Mouse (Mus musculus) embryonic facial prominence, embryonic 13.5 days (tissue): ENCODE measurements around the gene Itga2b. TPM values are rescaled to one million over a fixed set of nuclear protein-coding genes. Genes with fewer than 3 reads are reported as not detected.

Experiments
- ATAC-seq: fragments of 200-750 bp; cut with Nextera tagmentation; 2 replicates; pipeline ENCODE4 v1.8.0; 2017; ENCODE audit warnings: low read depth; ENCODE audit not compliant: insufficient number of reproducible peaks, insufficient read depth, low FRiP score, low TSS enrichment
- H3K27ac ChIP-seq: fragments of 300-500 bp; sonication (generic); 2 replicates; pipeline ENCODE4 v1.5.1; 2015; ENCODE audit warnings: moderate library complexity, mild to moderate bottlenecking, inconsistent platforms
- H3K27me3 ChIP-seq: fragments of 300-500 bp; sonication (generic); 2 replicates; pipeline ENCODE4 v1.6.1; 2015; ENCODE audit warnings: mild to moderate bottlenecking, inconsistent platforms
- H3K36me3 ChIP-seq: fragments of 300-500 bp; sonication (generic); 2 replicates; pipeline ENCODE4 v1.6.1; 2015; ENCODE audit warnings: mild to moderate bottlenecking, inconsistent platforms
- H3K4me1 ChIP-seq: fragments of 300-500 bp; sonication (generic); 2 replicates; pipeline ENCODE4 v1.6.1; 2015; ENCODE audit warnings: inconsistent platforms
- H3K4me2 ChIP-seq: fragments of 300-500 bp; sonication (generic); 2 replicates; pipeline ENCODE4 v1.6.1; 2015; ENCODE audit warnings: moderate library complexity, mild to moderate bottlenecking, inconsistent platforms
- H3K4me3 ChIP-seq: fragments of 300-500 bp; sonication (generic); 2 replicates; pipeline ENCODE4 v1.5.1; 2015; ENCODE audit warnings: mild to moderate bottlenecking, inconsistent platforms
- H3K9ac ChIP-seq: fragments of 300-500 bp; sonication (generic); 2 replicates; pipeline ENCODE4 v1.6.1; 2015; ENCODE audit warnings: mild to moderate bottlenecking, inconsistent platforms
- H3K9me3 ChIP-seq: fragments of 300-500 bp; sonication (generic); 2 replicates; pipeline ENCODE4 v1.6.1; 2016; ENCODE audit warnings: inconsistent platforms
- WGBS: fragments of 180-500 bp; shearing (Covaris S2); methylation state at CpG from one replicate; pipeline ENCODE4 v1.1.7; 2015; ENCODE audit warnings: mixed read lengths; 5-methylcytosine and 5-hydroxymethylcytosine counted together
- polyA plus RNA-seq: library from polyadenylated mRNA; unstranded; fragments of >200 nt; fragmentation: Nextera tagmentation; extraction: Ambion mirVana; gene quantifications from 2 replicates; pipeline ENCODE4 v1.2.1, GENCODE M21; 2015

Gene Itga2b
- polyA plus RNA-seq, 1 experiment from 2014 or later = 6.7 TPM

DNA sequence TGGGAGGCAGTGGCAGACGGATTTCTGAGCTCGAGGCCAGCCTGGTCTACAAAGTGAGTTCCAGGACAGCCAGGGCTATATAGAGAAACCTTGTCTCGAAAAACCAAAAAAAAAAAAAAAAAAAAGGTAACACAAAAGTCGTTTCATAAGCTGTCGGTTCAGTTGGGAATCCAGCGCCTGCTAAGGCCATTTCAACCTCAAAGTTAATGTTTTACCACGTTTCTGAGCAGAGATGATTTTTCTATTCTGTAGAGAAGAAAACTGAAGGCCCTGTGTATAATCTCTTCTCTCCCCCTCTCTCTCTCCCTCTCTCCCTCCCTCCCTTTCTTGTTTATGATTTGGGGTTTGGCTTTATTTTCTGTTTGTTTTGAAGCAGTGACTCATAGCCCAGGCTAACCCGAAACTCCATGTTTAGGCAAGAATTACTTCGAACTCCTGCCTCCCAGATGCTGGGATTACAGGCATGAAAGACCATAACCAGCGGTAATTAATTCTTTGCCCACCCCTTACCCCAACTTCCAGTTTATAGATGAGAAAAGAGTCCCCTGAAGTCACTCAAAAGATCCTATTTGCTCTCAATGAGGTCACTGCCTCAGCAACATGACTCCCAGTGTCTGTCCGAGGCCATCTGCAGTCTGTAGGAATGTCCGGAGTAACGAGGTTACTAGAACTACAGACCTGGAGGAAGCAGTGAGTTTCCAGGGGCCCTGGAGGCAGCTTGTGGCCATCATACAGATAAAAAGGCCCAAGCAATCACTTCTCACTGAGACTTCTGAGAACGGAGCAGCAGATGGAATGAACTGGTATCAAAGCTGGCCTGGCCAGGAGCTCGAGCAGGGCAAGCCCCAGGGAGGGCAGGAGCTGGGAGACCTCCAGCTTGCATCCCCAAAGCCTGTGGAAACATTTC lies 60.8 kb downstream of the Itga2b start:
- Histone ChIP-seq H3K27ac (peak overlapping the region; percentile 92), H3K4me3 (peak overlapping the region; percentile 84), H3K9ac (peak overlapping the region; percentile 88), H3K27me3 (no peaks in the 10 kb centered on the region), H3K4me2 (peak overlapping the region; percentile 94), H3K36me3 (peaks cover 11% of the 10 kb centered on the region), H3K4me1 (peaks cover 32% of the 10 kb centered on the region), H3K9me3 (no peaks in the 10 kb centered on the region)
- 33% methylated on average over 15 of the region's 15 CpGs for WGBS
- no peak for ATAC-seq

DNA sequence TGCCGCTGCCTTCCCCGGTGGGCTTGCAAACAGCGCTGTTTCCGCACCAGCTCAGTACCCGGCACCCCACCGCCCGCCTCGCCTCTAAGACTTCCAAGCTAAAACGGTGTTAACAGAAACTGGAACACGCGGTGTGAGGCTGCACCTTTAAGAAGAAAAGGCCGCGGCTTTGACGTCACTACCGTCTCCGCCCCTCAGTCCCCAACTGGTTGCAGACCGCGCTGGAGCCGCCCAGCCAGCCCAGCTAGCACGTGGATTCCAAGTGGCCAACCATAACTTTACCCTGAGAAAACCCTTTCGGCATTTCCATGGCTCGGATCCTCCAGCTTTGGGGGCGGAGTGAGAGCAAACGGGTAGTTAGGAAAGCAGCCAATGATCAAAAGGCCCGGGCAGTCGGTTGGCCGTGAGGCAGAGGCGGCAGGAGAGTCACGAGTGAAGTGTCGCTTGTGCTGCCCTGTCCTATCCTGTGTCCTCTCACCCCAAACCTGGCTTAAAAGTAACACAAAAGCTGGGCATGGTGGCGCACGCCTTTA lies 61.5 kb downstream of the Itga2b start:
- under 1% methylated on average over 32 of the region's 32 CpGs for WGBS
- Histone ChIP-seq H3K9me3 (no peaks in the 10 kb centered on the region), H3K36me3 (peaks cover 18% of the 10 kb centered on the region), H3K4me1 (peaks cover 32% of the 10 kb centered on the region), H3K9ac (peak overlapping the region; percentile 88), H3K4me2 (peak overlapping the region; percentile 94), H3K4me3 (peak overlapping the region; percentile 84), H3K27me3 (no peaks in the 10 kb centered on the region), H3K27ac (peak overlapping the region; percentile 92)
- ATAC-seq = peak; percentile 90

DNA sequence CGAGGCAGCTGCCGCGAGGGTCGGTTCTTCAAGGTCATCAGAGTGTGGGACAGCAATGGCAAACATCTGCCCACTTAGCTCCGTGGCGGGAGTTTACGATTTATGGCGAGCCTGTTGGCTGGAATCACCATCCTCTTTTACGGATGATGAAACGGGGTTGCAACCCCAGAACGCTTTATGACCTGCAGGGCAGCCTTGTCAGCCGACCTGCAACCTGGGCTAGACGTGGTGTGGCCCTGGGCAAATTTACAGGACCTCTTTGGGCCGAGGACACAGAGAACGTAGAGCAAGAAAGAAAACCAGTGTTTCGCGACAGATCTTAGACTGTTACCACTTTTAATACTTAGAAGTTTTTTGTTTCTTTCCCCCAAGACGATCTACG lies 62.1 kb downstream of the Itga2b start, which contains the start of gene Slc25a39:
TSS of gene Slc25a39 (minus strand) at position 113 of the 382 bp plus-strand sequence.
- Histone ChIP-seq H3K27ac (peak within 1 kb of the TSS; percentile 92), H3K9me3 (no peaks in the 10 kb centered on the region), H3K27me3 (no peaks in the 10 kb centered on the region), H3K4me3 (peak within 1 kb of the TSS; percentile 84), H3K4me1 (peaks cover 32% of the 10 kb centered on the region), H3K36me3 (peaks cover 24% of the 10 kb centered on the region), H3K9ac (peak within 1 kb of the TSS; percentile 88), H3K4me2 (peak within 1 kb of the TSS; percentile 94)
- ATAC-seq = no peak
- WGBS = under 1% methylated on average over 19 of the region's 19 CpGs

DNA sequence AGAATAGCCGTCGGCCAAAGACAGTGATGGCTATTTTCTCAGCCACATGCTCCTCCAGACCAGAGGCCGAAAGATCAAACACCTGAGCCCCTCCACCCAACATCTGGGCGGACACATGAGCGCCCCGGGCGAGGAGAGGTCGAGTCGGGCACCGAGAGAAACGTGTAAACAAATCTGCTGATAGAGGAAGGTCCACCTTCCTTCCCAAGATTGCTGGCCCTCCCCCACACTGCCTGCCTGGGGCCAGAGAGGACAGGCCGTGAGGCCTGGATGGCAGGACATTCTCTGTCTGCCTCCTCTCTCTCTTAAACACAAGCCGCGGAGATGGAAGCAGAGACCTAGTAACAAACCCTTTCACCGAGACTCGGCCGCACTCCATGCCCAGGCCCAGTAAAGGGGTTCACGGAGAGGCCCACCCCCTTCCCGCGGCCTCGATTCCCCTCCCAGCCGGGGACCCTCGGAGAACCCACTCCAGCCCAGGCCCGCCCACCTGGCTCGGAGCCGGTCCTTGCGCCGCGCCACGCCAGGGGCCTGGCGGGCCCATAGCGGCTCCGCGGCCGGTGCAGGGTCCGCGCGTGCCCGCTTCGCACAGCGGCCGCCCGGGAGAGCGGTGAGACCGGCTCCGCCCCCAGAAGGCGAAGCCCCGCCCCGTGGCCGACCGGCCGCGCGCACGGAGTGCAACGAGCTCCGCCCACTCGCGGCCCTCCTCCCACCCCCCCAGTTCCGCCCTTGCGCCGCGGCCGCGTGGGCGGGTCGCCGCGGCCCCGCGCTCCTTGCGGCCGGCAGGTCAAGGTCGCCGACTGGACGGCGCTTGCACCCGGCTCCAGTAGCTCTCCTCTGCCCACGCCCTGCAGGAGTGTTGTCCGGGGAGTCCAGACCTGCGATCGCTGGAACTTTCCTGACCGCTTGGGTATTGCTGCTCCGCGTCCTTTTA lies 62.8 kb downstream of the Itga2b start:
- peaks cover 30% of the 10 kb centered on the region for H3K36me3 ChIP-seq
- peak overlapping the region; percentile 94 for H3K4me2 ChIP-seq
- under 1% methylated on average over 73 of the region's 85 CpGs for WGBS
- ATAC-seq = peak; percentile 60; the same call in 1 of the 2 replicates
- peaks cover 6% of the 10 kb centered on the region for H3K27me3 ChIP-seq
- H3K9me3 ChIP-seq = no peaks in the 10 kb centered on the region
- peak overlapping the region; percentile 92 for H3K27ac ChIP-seq
- peaks cover 32% of the 10 kb centered on the region for H3K4me1 ChIP-seq
- H3K4me3 ChIP-seq = peak overlapping the region; percentile 84
- peak overlapping the region; percentile 88 for H3K9ac ChIP-seq

DNA sequence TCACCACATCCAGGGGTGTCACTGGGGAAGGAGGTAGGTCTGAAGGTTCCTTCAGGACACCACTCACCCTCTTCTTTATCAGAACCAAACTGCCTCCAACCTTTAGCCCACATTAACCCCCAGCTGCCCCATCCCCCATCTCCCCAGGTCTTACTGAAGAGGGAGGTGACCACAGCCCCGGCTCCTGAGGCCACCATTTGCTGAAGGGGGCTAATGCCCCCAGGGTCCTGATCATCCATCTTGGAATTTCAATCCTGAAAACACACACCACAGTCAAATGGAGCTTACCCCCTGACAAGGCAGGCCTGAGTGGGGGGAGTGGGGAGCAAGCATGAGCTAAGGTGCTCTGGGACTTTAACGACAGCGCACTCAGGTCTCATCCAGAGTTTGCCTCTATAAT lies 63.5 kb downstream of the Itga2b start:
- Histone ChIP-seq H3K36me3 (peaks cover 36% of the 10 kb centered on the region), H3K27ac (peak overlapping the region; percentile 92; the same call in 1 of the 2 replicates), H3K4me3 (peak overlapping the region; percentile 84), H3K9ac (peak overlapping the region; percentile 88), H3K27me3 (peaks cover 13% of the 10 kb centered on the region), H3K9me3 (no peaks in the 10 kb centered on the region), H3K4me1 (peaks cover 33% of the 10 kb centered on the region), H3K4me2 (peak overlapping the region; percentile 94)
- ATAC-seq = no peak
- WGBS = 11% methylated on average over 3 of the region's 3 CpGs

DNA sequence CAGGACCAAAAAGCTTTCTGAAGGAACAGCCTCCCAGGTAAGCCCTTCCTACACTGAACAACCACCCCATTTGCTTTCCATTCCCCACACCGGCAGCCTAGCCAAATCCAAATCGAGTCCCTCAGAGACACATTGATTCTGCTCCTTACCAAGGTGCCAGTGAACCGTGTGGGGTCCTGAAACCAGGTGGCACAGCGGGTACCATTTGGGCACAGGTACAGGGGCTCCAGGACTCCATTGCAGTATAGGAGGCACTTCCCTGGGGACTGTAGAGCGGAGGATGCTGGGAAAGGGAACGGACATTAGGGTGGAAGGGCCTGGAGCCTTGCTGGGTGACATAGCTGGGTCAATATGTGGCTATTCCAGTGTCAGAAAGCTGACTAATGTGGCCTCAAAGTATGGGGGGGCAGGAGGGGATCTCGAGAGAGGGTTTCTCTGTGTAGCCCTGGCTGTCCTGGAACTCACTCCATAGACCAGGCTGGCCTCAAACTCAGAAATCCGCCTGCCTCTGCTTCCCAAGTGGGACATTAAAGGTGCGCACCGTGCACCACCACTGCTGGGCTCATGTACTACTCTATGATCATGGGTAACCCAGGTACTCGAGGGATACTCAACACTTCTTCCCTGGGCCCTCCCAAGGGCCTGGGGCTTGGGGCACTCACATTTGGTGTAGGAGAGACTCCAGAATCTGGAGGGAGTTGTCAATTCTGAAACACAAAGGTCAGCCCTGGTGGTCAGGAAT lies 64.2 kb downstream of the Itga2b start:
- Histone ChIP-seq H3K4me1 (peaks cover 29% of the 10 kb centered on the region), H3K9me3 (no peaks in the 10 kb centered on the region), H3K27ac (no peak overlapping the region), H3K9ac (peak overlapping the region; percentile 88), H3K36me3 (peaks cover 36% of the 10 kb centered on the region), H3K27me3 (peaks cover 20% of the 10 kb centered on the region), H3K4me3 (peak overlapping the region; percentile 84), H3K4me2 (peak overlapping the region; percentile 94)
- WGBS = 84% methylated on average over 11 of the region's 11 CpGs
- no peak for ATAC-seq

DNA sequence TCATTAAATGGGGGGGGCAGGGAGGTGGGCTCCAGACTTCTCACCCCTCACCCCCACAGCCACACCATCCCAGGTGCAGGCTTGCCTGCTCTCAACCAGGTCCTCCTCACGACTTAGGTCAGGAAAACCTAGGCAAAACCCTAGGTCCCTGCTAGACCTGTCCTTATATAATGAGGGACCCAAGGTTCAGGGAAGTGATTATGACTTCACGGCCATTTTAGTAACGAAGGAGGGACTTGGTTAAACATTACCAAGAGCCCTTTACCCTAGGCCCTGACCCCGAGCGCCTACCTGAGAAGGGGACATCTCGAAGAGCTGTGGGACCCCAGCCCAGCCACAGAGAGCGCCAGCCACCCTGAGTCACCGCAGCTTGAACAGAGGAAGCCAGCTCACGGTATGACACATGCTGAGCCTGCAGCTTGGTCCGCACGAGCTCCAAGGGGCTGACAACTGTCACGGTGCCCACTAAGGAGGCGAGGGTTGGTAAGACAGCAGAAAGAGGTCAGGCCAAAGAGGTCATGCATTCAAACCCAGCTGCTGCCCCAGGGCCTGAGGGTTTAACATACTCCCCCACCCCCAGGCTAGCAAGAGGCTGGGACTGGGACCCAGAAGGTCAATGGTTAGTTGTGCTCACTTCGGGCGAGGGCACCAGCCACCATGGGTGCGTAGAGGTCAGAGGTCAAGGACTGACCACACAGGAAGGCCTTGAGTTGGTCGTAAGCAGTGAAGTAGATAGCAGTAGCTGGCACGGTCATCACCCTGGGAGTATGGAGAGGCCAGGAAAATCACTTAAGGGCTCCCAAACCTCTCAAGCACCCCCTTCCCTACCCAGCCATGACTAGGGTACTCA lies 65.5 kb downstream of the Itga2b start:
- peaks cover 36% of the 10 kb centered on the region for H3K36me3 ChIP-seq
- H3K4me3 ChIP-seq = no peak overlapping the region
- no peak overlapping the region for H3K4me2 ChIP-seq
- peaks cover 33% of the 10 kb centered on the region for H3K27me3 ChIP-seq
- no peaks in the 10 kb centered on the region for H3K9me3 ChIP-seq
- peaks cover 42% of the 10 kb centered on the region for H3K4me1 ChIP-seq
- 80% methylated on average over 18 of the region's 18 CpGs for WGBS
- H3K9ac ChIP-seq = no peak overlapping the region
- ATAC-seq = no peak
- H3K27ac ChIP-seq = no peak overlapping the region

DNA sequence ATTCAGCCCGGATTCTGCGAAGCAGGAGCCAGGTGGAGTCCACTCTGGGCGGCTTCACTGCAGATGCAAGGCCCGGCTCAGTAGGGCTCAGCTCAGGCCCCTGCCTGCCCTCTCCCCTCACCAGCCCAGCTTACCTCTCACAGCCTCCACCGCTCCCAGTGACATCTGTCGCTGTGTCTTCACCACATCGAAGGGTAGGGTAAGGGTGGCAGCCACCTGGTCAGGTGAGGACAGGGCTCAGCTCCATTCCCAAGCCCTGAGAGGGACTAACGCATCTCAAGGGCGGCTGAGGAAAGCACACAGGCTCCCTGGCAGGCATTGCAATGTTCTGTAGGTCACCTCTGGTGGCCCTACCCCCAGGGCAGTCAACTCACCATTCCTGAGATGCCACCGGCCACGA lies 66.3 kb downstream of the Itga2b start:
- H3K36me3 ChIP-seq = peaks cover 36% of the 10 kb centered on the region
- H3K27ac ChIP-seq = no peak overlapping the region
- 89% methylated on average over 11 of the region's 11 CpGs for WGBS
- no peak overlapping the region for H3K4me3 ChIP-seq
- no peak overlapping the region for H3K4me2 ChIP-seq
- H3K9ac ChIP-seq = no peak overlapping the region
- no peak for ATAC-seq
- peaks cover 44% of the 10 kb centered on the region for H3K4me1 ChIP-seq
- H3K9me3 ChIP-seq = no peaks in the 10 kb centered on the region
- peaks cover 41% of the 10 kb centered on the region for H3K27me3 ChIP-seq
